Mouse (Mus musculus) cerebellum, adult 2 months (tissue): ENCODE data around the gene Arhgef25. TPM values are rescaled to one million over a fixed set of nuclear protein-coding genes. Genes with fewer than 3 reads are reported as not detected.
"Not testable (repeated sequence)": the region's sequence is repeated elsewhere in the genome, so short reads cannot be mapped to it uniquely, and the experiment has no call there.

ENCODE experiments used
- DNase-seq, 2 experiments: peaks; one replicate each; pipeline ENCODE4 v3.0.0; 2021
- H3K27ac ChIP-seq: fragments of 200-500 bp; 2 replicates; pipeline ENCODE4 v1.5.1; 2012; ENCODE audit warnings: low read length, control low read depth, inconsistent platforms; ENCODE audit not compliant: insufficient read depth
- H3K27me3 ChIP-seq: fragments of 200-500 bp; 2 replicates; pipeline ENCODE4 v1.6.1; 2012; ENCODE audit warnings: inconsistent platforms, mild to moderate bottlenecking, low read length, moderate library complexity; ENCODE audit not compliant: control insufficient read depth, insufficient read depth
- H3K4me1 ChIP-seq: fragments of 200-500 bp; 2 replicates; pipeline ENCODE4 v1.6.1; 2011; ENCODE audit warnings: low read length; ENCODE audit not compliant: control insufficient read depth, insufficient read depth
- H3K4me3 ChIP-seq: fragments of 200-500 bp; replicated peaks from 2 replicates; pipeline ENCODE3; 2011; ENCODE audit warnings: mild to moderate bottlenecking, low read depth, low read length, control low read depth; ENCODE audit not compliant: insufficient read depth
- CTCF ChIP-seq: fragments of 200-500 bp; IDR thresholded peaks from 2 replicates; pipeline ENCODE4 v1.5.1; 2011; ENCODE audit warnings: low read depth, mild to moderate bottlenecking, control low read depth, low read length, moderate library complexity, borderline replicate concordance; ENCODE audit not compliant: insufficient read depth
- POLR2A ChIP-seq: fragments of 200-500 bp; IDR thresholded peaks from 2 replicates; pipeline ENCODE4 v1.6.1; 2011; ENCODE audit warnings: low read length, control low read depth, borderline replicate concordance; ENCODE audit not compliant: insufficient read depth
- WGBS: fragments of 180-500 bp; shearing (Covaris S2); methylation state at CpG from one replicate; pipeline ENCODE4 v1.1.7; 2018; 5-methylcytosine and 5-hydroxymethylcytosine counted together
- polyA plus RNA-seq: library from polyadenylated mRNA; depleted of rRNA; stranded (reverse); fragments of >200 nt; gene quantifications from 2 replicates; pipeline ENCODE4 v1.2.3, GENCODE M21; 2012; rRNA removed

Arhgef25 gene
- polyA plus RNA-seq, 1 experiment: 117 TPM

DNA sequence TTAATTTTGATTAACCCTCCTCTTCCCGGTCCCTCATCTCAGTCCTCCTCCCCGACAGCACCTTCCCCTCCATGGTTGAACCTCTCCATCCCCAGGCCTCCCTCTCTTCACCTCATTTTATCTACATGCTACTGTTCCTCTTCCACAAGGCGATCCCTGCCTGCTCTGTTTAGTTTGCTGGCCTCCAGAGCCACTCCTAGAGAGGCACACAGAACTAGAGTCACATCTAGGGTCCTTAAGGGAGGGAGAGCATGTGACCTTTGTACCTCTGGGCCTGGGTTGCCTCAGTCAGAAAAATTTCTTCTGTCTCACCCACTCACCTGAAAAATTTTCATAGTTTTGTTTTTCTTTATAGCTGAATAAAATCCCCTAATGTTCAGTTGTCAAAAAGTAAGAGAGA, 52.0 kb downstream of the Arhgef25 start:
- no peak for TF ChIP-seq CTCF
- no peak for TF ChIP-seq POLR2A
- DNase-seq: no peak
- Histone ChIP-seq H3K27me3 (no peaks in the 10 kb centered on the region), H3K27ac (no peak overlapping the region), H3K4me3 (no peak overlapping the region), H3K4me1 (no peaks in the 10 kb centered on the region)
- WGBS: 80% methylated on average over 3 of the region's 3 CpGs

GRCm38 (mm10) chr10:127136510-127136909, 53.4 kb downstream of the Arhgef25 start:
- no peaks in the 10 kb centered on the region for H3K27me3 ChIP-seq
- H3K4me3 ChIP-seq: no peak overlapping the region
- no peak overlapping the region for H3K27ac ChIP-seq
- TF ChIP-seq POLR2A (no peak), CTCF (no peak)
- no peaks in the 10 kb centered on the region for H3K4me1 ChIP-seq
- 90% methylated on average over 4 of the region's 4 CpGs for WGBS
- no peak for DNase-seq

- H3K4me1 ChIP-seq: no peaks in the 10 kb centered on the region
- TF ChIP-seq POLR2A (no peak), CTCF (no peak)
- no peaks in the 10 kb centered on the region for H3K27me3 ChIP-seq
- 56% methylated on average over 8 of the region's 8 CpGs for WGBS
- H3K27ac ChIP-seq: no peak overlapping the region
- H3K4me3 ChIP-seq: no peak overlapping the region
- no peak for DNase-seq
Observed at GRCm38 (mm10) chr10:127135118-127135836, 54.6 kb downstream of the Arhgef25 start.

DNA sequence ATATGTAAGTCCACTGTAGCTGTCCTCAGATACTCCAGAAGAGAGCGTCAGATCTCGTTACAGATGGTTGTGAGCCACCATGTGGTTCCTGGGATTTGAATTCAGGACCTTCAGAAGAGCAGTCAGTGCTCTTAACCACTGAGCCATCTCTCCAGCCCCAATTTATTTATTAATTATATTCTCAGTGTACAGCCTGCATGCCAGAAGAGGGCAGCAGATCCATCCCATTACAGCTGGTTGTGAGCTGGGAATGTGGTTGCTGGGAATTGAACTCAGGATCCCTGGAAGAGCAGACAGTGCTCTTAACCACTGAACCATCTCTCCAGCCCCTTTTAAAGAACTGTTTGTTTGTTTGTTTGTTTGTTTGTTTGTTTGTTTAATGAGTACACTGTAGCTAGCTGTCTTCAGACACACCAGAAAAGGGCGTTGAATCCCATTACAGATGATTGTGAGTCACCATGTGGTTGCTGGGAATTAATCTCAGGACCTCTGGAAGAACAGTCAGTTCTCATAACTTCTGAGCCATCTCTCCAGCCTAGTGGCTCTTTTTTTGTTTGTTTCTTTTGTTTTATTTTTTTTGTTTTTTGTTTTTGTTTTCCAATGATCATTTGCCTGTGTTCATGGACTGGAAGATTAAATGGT, 55.4 kb downstream of the Arhgef25 start:
- WGBS: 89% methylated on average over 3 of the region's 3 CpGs
- not testable (repeated sequence) for H3K27me3 ChIP-seq, H3K4me1 ChIP-seq, DNase-seq, H3K27ac ChIP-seq, H3K4me3 ChIP-seq
- TF ChIP-seq CTCF: peak; percentile 40; the same call in 1 of the 2 replicates

Other genes with a start within 250 kb of the Arhgef25 start
- 96.2 and 101 TPM in 2 replicates for gene Ctdsp2, start 211.4 kb downstream of the Arhgef25 start, polyA plus RNA-seq
- gene Avil, start 189.4 kb downstream of the Arhgef25 start, polyA plus RNA-seq: 0.33 and 0.54 TPM in 2 replicates
- gene Tsfm, start 159.2 kb downstream of the Arhgef25 start, polyA plus RNA-seq: 45.2 and 45.4 TPM in 2 replicates
- 10.7 and 11.8 TPM in 2 replicates for gene Mettl1, start 148.7 kb downstream of the Arhgef25 start, polyA plus RNA-seq
- gene Eef1akmt3, start 148.6 kb downstream of the Arhgef25 start, polyA plus RNA-seq: 0.13 TPM in 2 replicates
- gene Cyp27b1, start 141.8 kb downstream of the Arhgef25 start, polyA plus RNA-seq: 0.19 and 0.29 TPM in 2 replicates
- 11.8 TPM in 2 replicates for gene March9, start 129.9 kb downstream of the Arhgef25 start, polyA plus RNA-seq
- gene Cdk4, start 126.5 kb downstream of the Arhgef25 start, polyA plus RNA-seq: 141 and 143 TPM in 2 replicates
- 81.6 and 84.6 TPM in 2 replicates for gene Tspan31, start 119.8 kb downstream of the Arhgef25 start, polyA plus RNA-seq
- gene Agap2, start 114.8 kb downstream of the Arhgef25 start, polyA plus RNA-seq: 99.5 and 109 TPM in 2 replicates
- 98.9 and 100 TPM in 2 replicates for gene Os9, start 69.0 kb downstream of the Arhgef25 start, polyA plus RNA-seq
- gene B4galnt1, start 24.9 kb downstream of the Arhgef25 start, polyA plus RNA-seq: 81.9 and 83.6 TPM in 2 replicates
- gene Slc26a10, start 9.4 kb downstream of the Arhgef25 start, polyA plus RNA-seq: 3.1 and 3.3 TPM in 2 replicates
- gene Dtx3, start 5.6 kb upstream of the Arhgef25 start, polyA plus RNA-seq: 321 and 339 TPM in 2 replicates
- 58.8 and 64.1 TPM in 2 replicates for gene Pip4k2c, start 21.5 kb upstream of the Arhgef25 start, polyA plus RNA-seq
- gene Kif5a, start 73.3 kb upstream of the Arhgef25 start, polyA plus RNA-seq: 377 and 378 TPM in 2 replicates
- 322 and 328 TPM in 2 replicates for gene Dctn2, start 76.3 kb upstream of the Arhgef25 start, polyA plus RNA-seq
- 47.8 and 51.8 TPM in 2 replicates for gene Mbd6, start 98.9 kb upstream of the Arhgef25 start, polyA plus RNA-seq
- gene Mars, start 121.7 kb upstream of the Arhgef25 start, polyA plus RNA-seq: 81.6 and 87.4 TPM in 2 replicates
- gene Arhgap9, start 131.9 kb upstream of the Arhgef25 start, polyA plus RNA-seq: 0.87 and 0.97 TPM in 2 replicates
- gene Gli1, start 151.9 kb upstream of the Arhgef25 start, polyA plus RNA-seq: 10.6 and 12.5 TPM in 2 replicates
- gene Inhbe, start 164.3 kb upstream of the Arhgef25 start, polyA plus RNA-seq: 0.03 TPM in 1 of 2 replicates, not detected in the other
- gene Inhbc, start 180.3 kb upstream of the Arhgef25 start, polyA plus RNA-seq: not detected in 2 replicates
- 137 and 145 TPM in 2 replicates for gene R3hdm2, start 190.2 kb upstream of the Arhgef25 start, polyA plus RNA-seq